Mouse (Mus musculus): Measurements from ENCODE around the gene Aknad1. TPM values are rescaled to one million over a fixed set of nuclear protein-coding genes. Genes with fewer than 3 reads are reported as not detected.
A peak's percentile ranks its signal among the peaks of the same experiment; 100 is the strongest.

The Aknad1 gene
- polyA plus RNA-seq, 1 experiment from 2014 or later, result 0.92 TPM

- Histone ChIP-seq H3K4me3 (ENCODE audit: low read depth, low read length) (no peak overlapping the region), H3K36me3 (ENCODE audit: control insufficient read depth, insufficient read depth, low read length) (no peaks in the 10 kb centered on the region), H3K27ac (replicated peaks; ENCODE audit: low read depth, low read length) (no peak overlapping the region), H3K9me3 (ENCODE audit: control insufficient read depth, low read length) (no peaks in the 10 kb centered on the region), H3K9ac (ENCODE audit: low read depth, low read length) (no peak overlapping the region), H3K4me2 (ENCODE audit: low read depth, low read length) (no peak overlapping the region), H3K27me3 (replicated peaks; ENCODE audit: control insufficient read depth, insufficient read depth, low read length) (no peaks in the 10 kb centered on the region), H3K4me1 (ENCODE audit: control insufficient read depth, insufficient read depth, low read length) (peaks cover 19% of the 10 kb centered on the region)
- WGBS, result 95% methylated on average over 4 of the region's 4 CpGs
- DNase-seq (ENCODE audit: low spot score) (no peak), ATAC-seq (ENCODE audit: low read depth) (no peak)
Observed at GRCm38 (mm10) chr3:108714837-108715236, 24.6 kb upstream of the Aknad1 start.

DNA sequence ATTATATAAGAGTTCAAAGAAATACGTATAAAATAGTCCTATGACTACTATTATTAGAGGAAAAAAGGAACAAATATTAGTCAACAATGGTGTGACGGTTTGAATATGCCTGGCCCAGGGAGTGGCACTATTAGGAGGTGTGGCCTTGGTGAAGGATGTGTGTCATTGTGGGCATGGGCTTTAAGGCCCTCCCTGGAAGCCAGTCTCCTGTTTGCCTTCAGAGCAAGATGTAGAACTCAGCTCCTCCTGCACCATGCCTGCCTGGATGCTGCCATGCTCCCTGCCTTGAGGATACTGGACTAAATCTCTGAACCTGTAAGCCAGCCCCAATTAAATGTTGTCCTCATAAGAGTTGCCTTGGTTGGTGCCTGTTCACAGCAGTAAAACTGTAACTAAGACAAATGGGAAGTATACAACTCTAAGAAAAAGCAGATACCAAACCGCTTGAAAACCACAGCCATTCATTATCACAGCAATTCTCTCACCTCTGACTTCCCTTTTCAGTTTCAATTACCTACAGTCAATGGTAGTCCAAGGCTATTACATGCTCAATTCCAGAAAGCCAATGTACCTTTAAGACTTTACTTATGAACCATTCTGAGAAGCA, 21.5 kb upstream of the Aknad1 start:
- no peak overlapping the region for H3K4me3 ChIP-seq (ENCODE audit: low read depth, low read length)
- WGBS, result 87% methylated on average over 3 of the region's 3 CpGs
- H3K9ac ChIP-seq (ENCODE audit: low read depth, low read length), result no peak overlapping the region

GRCm38 (mm10) chr3:108719357-108719756, 20.1 kb upstream of the Aknad1 start:
- peak overlapping the region; percentile 78 for H3K4me2 ChIP-seq (ENCODE audit: low read depth, low read length)

More for the DNA sequence above, 21.5 kb upstream of the Aknad1 start:
- Histone ChIP-seq H3K9me3 (ENCODE audit: control insufficient read depth, low read length) (no peaks in the 10 kb centered on the region), H3K36me3 (ENCODE audit: control insufficient read depth, insufficient read depth, low read length) (no peaks in the 10 kb centered on the region), H3K27ac (replicated peaks; ENCODE audit: low read depth, low read length) (no peak overlapping the region), H3K27me3 (replicated peaks; ENCODE audit: control insufficient read depth, insufficient read depth, low read length) (no peaks in the 10 kb centered on the region), H3K4me1 (ENCODE audit: control insufficient read depth, insufficient read depth, low read length) (peaks cover 28% of the 10 kb centered on the region), H3K4me2 (ENCODE audit: low read depth, low read length) (no peak overlapping the region)
- no peak for ATAC-seq (ENCODE audit: low read depth)
- DNase-seq (ENCODE audit: low spot score), result no peak

GRCm38 (mm10) chr3:108719761-108720160, 19.7 kb upstream of the Aknad1 start:
- Histone ChIP-seq H3K4me1 (ENCODE audit: control insufficient read depth, insufficient read depth, low read length) (peaks cover 26% of the 10 kb centered on the region), H3K36me3 (ENCODE audit: control insufficient read depth, insufficient read depth, low read length) (no peaks in the 10 kb centered on the region), H3K9ac (ENCODE audit: low read depth, low read length) (no peak overlapping the region), H3K27me3 (replicated peaks; ENCODE audit: control insufficient read depth, insufficient read depth, low read length) (no peaks in the 10 kb centered on the region), H3K4me3 (ENCODE audit: low read depth, low read length) (no peak overlapping the region), H3K4me2 (ENCODE audit: low read depth, low read length) (peak overlapping the region; percentile 78), H3K27ac (replicated peaks; ENCODE audit: low read depth, low read length) (no peak overlapping the region), H3K9me3 (ENCODE audit: control insufficient read depth, low read length) (no peaks in the 10 kb centered on the region)
- DNase-seq (ENCODE audit: low spot score) (no peak), ATAC-seq (ENCODE audit: low read depth) (no peak)
- 78% methylated on average over 3 of the region's 3 CpGs for WGBS

More at GRCm38 (mm10) chr3:108719357-108719756, 20.1 kb upstream of the Aknad1 start:
- Histone ChIP-seq H3K4me3 (ENCODE audit: low read depth, low read length) (no peak overlapping the region), H3K9me3 (ENCODE audit: control insufficient read depth, low read length) (no peaks in the 10 kb centered on the region), H3K36me3 (ENCODE audit: control insufficient read depth, insufficient read depth, low read length) (no peaks in the 10 kb centered on the region), H3K9ac (ENCODE audit: low read depth, low read length) (no peak overlapping the region), H3K27ac (replicated peaks; ENCODE audit: low read depth, low read length) (no peak overlapping the region), H3K4me1 (ENCODE audit: control insufficient read depth, insufficient read depth, low read length) (peaks cover 26% of the 10 kb centered on the region), H3K27me3 (replicated peaks; ENCODE audit: control insufficient read depth, insufficient read depth, low read length) (no peaks in the 10 kb centered on the region)
- 82% methylated on average over 2 of the region's 2 CpGs for WGBS
- DNase-seq (ENCODE audit: low spot score) (no peak), ATAC-seq (ENCODE audit: low read depth) (no peak)

GRCm38 (mm10) chr3:108721076-108721991, 18.1 kb upstream of the Aknad1 start:
- peak overlapping the region; percentile 80 for H3K4me3 ChIP-seq (ENCODE audit: low read depth, low read length)
- no peaks in the 10 kb centered on the region for H3K9me3 ChIP-seq (ENCODE audit: control insufficient read depth, low read length)
- no peaks in the 10 kb centered on the region for H3K27me3 ChIP-seq (replicated peaks; ENCODE audit: control insufficient read depth, insufficient read depth, low read length)
- peaks cover 26% of the 10 kb centered on the region for H3K4me1 ChIP-seq (ENCODE audit: control insufficient read depth, insufficient read depth, low read length)
- H3K9ac ChIP-seq (ENCODE audit: low read depth, low read length), result peak overlapping the region; percentile 91
- no peaks in the 10 kb centered on the region for H3K36me3 ChIP-seq (ENCODE audit: control insufficient read depth, insufficient read depth, low read length)
- WGBS, result under 1% methylated on average over 35 of the region's 44 CpGs
- peak overlapping the region; percentile 91 for H3K27ac ChIP-seq (replicated peaks; ENCODE audit: low read depth, low read length)
- peak overlapping the region; percentile 78 for H3K4me2 ChIP-seq (ENCODE audit: low read depth, low read length)
- ATAC-seq (ENCODE audit: low read depth) (peak; percentile 42; the same call in 1 of the 2 replicates), DNase-seq (ENCODE audit: low spot score) (peak; percentile 85)

- Histone ChIP-seq H3K9me3 (ENCODE audit: control insufficient read depth, low read length) (no peaks in the 10 kb centered on the region), H3K36me3 (ENCODE audit: control insufficient read depth, insufficient read depth, low read length) (no peaks in the 10 kb centered on the region), H3K4me1 (ENCODE audit: control insufficient read depth, insufficient read depth, low read length) (peaks cover 26% of the 10 kb centered on the region), H3K27me3 (replicated peaks; ENCODE audit: control insufficient read depth, insufficient read depth, low read length) (no peaks in the 10 kb centered on the region), H3K9ac (ENCODE audit: low read depth, low read length) (peak within 1 kb of the TSS; percentile 91), H3K4me3 (ENCODE audit: low read depth, low read length) (peak within 1 kb of the TSS; percentile 80), H3K4me2 (ENCODE audit: low read depth, low read length) (peak within 1 kb of the TSS; percentile 78), H3K27ac (replicated peaks; ENCODE audit: low read depth, low read length) (peak within 1 kb of the TSS; percentile 91)
- DNase-seq (ENCODE audit: low spot score) (peak; percentile 99), ATAC-seq (ENCODE audit: low read depth) (peak; percentile 98)
- WGBS, result 3% methylated on average over 25 of the region's 53 CpGs
Observed at GRCm38 (mm10) chr3:108722036-108722872, 17.2 kb upstream of the Aknad1 start, which contains the start of gene Gpsm2. Gpsm2 (minus strand) TSS chr3:108722309.

DNA sequence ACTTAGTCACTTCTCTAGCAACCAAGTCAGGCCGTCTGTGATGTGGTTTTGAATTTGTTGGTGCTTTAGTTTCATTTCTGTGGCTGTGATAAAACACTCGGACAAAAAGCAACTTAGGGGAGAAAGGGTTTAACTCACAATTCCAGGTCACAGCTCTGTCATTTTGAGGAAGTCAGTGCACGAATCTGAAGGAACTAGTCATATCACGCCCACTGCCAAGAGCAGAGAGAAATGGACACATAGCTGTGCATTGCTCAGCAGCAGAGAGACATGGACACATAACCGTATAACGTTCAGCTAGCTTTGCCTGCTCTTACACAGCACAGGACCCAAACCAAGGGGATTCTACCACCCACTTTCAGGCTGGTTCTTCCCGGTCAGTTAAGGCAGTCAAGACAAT, 13.0 kb upstream of the Aknad1 start:
- Histone ChIP-seq H3K4me1 (ENCODE audit: control insufficient read depth, insufficient read depth, low read length) (peaks cover 3% of the 10 kb centered on the region; the same call in 1 of the 2 replicates), H3K27me3 (replicated peaks; ENCODE audit: control insufficient read depth, insufficient read depth, low read length) (no peaks in the 10 kb centered on the region), H3K27ac (replicated peaks; ENCODE audit: low read depth, low read length) (no peak overlapping the region), H3K36me3 (ENCODE audit: control insufficient read depth, insufficient read depth, low read length) (no peaks in the 10 kb centered on the region), H3K9ac (ENCODE audit: low read depth, low read length) (no peak overlapping the region), H3K4me2 (ENCODE audit: low read depth, low read length) (no peak overlapping the region), H3K4me3 (ENCODE audit: low read depth, low read length) (no peak overlapping the region), H3K9me3 (ENCODE audit: control insufficient read depth, low read length) (no peaks in the 10 kb centered on the region)
- DNase-seq (ENCODE audit: low spot score) (no peak), ATAC-seq (ENCODE audit: low read depth) (no peak)
- WGBS, result 87% methylated on average over 7 of the region's 7 CpGs

DNA sequence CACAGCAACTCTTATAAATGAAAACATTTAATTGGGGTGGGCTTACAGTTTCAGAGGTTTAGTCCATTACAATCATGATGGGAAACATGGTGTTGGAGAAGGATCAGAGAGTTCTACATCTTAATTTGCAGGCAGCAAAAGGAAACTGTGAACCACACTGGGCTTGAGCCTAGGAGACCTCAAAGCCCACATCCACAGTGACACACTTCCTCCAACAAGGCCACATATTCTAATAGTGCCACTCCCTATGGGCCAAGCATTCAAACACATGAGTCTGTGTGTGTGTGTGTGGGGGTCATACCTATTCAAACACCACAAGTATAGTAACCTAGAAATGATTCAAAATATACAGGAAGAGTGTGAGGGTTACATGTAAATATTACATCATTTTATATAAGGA, 12.1 kb upstream of the Aknad1 start:
- DNase-seq (ENCODE audit: low spot score), result no peak
- H3K4me1 ChIP-seq (ENCODE audit: control insufficient read depth, insufficient read depth, low read length), result peaks cover 3% of the 10 kb centered on the region; the same call in 1 of the 2 replicates
- H3K27ac ChIP-seq (replicated peaks; ENCODE audit: low read depth, low read length), result no peak overlapping the region
- no peaks in the 10 kb centered on the region for H3K36me3 ChIP-seq (ENCODE audit: control insufficient read depth, insufficient read depth, low read length)
- no peak overlapping the region for H3K4me3 ChIP-seq (ENCODE audit: low read depth, low read length)
- no peak overlapping the region for H3K4me2 ChIP-seq (ENCODE audit: low read depth, low read length)
- no peak for ATAC-seq (ENCODE audit: low read depth)
- no peaks in the 10 kb centered on the region for H3K27me3 ChIP-seq (replicated peaks; ENCODE audit: control insufficient read depth, insufficient read depth, low read length)
- no peaks in the 10 kb centered on the region for H3K9me3 ChIP-seq (ENCODE audit: control insufficient read depth, low read length)
- no peak overlapping the region for H3K9ac ChIP-seq (ENCODE audit: low read depth, low read length)
